In genomic region chr15:79057850-79058249, GRCm38 (mm10) we compare ENCODE assay signal across 25 mouse cellular contexts. TPM values are rescaled to one million over a fixed set of nuclear protein-coding genes. Genes with fewer than 3 reads are reported as not detected.
DNase-seq lines count a peak whose midpoint lies in the region; ATAC-seq lines count a peak whose summit lies in the region.
"Had no signal": no experiment of that assay in that cellular context is flagged by ENCODE, and none has a peak within 500 bp of the region (broad histone marks: within the 10 kb centered on the region; RNA-seq: fewer than 3 reads in every experiment).

No protein-coding gene starts in this region.

- H3K9me3 ChIP-seq in hindbrain, embryonic 13.5 days, result no peaks in the 10 kb centered on the region
- no peaks in the 10 kb centered on the region for H3K9me3 ChIP-seq in hindbrain, embryonic 14.5 days (ENCODE audit: control insufficient read depth, low read length)
- H3K9me3 ChIP-seq in liver, embryonic 12.5 days (replicated peaks), result no peaks in the 10 kb centered on the region
- no peaks in the 10 kb centered on the region for H3K9me3 ChIP-seq in liver, embryonic 16.5 days (replicated peaks; ENCODE audit: control insufficient read depth, low read length)
- H3K9me3 ChIP-seq in midbrain, embryonic 10.5 days (replicated peaks), result no peaks in the 10 kb centered on the region
- no peaks in the 10 kb centered on the region for H3K9me3 ChIP-seq in forebrain, embryonic 11.5 days (ENCODE audit: control insufficient read depth, low read length)
- H3K9me3 ChIP-seq: embryonic facial prominence, embryonic 10.5 days; heart, embryonic 15.5 days; hindbrain, embryonic 15.5 days had no signal

- no peak for ATAC-seq in hindbrain, embryonic 13.5 days (ENCODE audit: low FRiP score)
- ATAC-seq in hindbrain, embryonic 14.5 days (ENCODE audit: low FRiP score), result no peak
- peak; percentile 57 for ATAC-seq in liver, embryonic 12.5 days
- peak; percentile 17 for ATAC-seq in liver, embryonic 16.5 days (ENCODE audit: low read depth)
- no peak for ATAC-seq in forebrain, embryonic 11.5 days (replicated peaks; ENCODE audit: low FRiP score)
- ATAC-seq: CD4-positive, CD25-positive, alpha-beta regulatory T cell, adult 4 months; forebrain, embryonic 14.5 days had no signal

- H3K27me3 ChIP-seq in hindbrain, embryonic 13.5 days, result no peaks in the 10 kb centered on the region
- no peaks in the 10 kb centered on the region for H3K27me3 ChIP-seq in hindbrain, embryonic 14.5 days (ENCODE audit: control insufficient read depth, insufficient read depth, low read length)
- no peaks in the 10 kb centered on the region for H3K27me3 ChIP-seq in liver, embryonic 12.5 days (replicated peaks)
- no peaks in the 10 kb centered on the region for H3K27me3 ChIP-seq in liver, embryonic 16.5 days (ENCODE audit: control insufficient read depth, insufficient read depth, low read depth, low read length)
- no peaks in the 10 kb centered on the region for H3K27me3 ChIP-seq in midbrain, embryonic 10.5 days (ENCODE audit: low read depth, poor library complexity, severe bottlenecking)
- no peaks in the 10 kb centered on the region for H3K27me3 ChIP-seq in forebrain, embryonic 11.5 days (ENCODE audit: control insufficient read depth, insufficient read depth, low read length)
- H3K27me3 ChIP-seq: heart, embryonic 15.5 days; hindbrain, embryonic 15.5 days had no signal

- peak overlapping the region; percentile 20; the same call in 1 of the 2 replicates for H3K9ac ChIP-seq in hindbrain, embryonic 13.5 days
- no peak overlapping the region for H3K9ac ChIP-seq in hindbrain, embryonic 14.5 days
- H3K9ac ChIP-seq in liver, embryonic 12.5 days, result 0 out of 2 replicates have a peak overlapping the region, but pooled peaks have one; percentile 33
- H3K9ac ChIP-seq in liver, embryonic 16.5 days (ENCODE audit: low read depth, low read length), result no peak overlapping the region
- no peak overlapping the region for H3K9ac ChIP-seq in forebrain, embryonic 11.5 days (ENCODE audit: low read length)
- H3K9ac ChIP-seq: heart, embryonic 15.5 days; hindbrain, embryonic 15.5 days had no signal

- no peak overlapping the region for H3K4me2 ChIP-seq in hindbrain, embryonic 13.5 days
- no peak overlapping the region for H3K4me2 ChIP-seq in hindbrain, embryonic 14.5 days (replicated peaks)
- H3K4me2 ChIP-seq in liver, embryonic 12.5 days, result peak overlapping the region; percentile 56
- peak overlapping the region; percentile 31 for H3K4me2 ChIP-seq in liver, embryonic 16.5 days (ENCODE audit: low read depth, low read length)
- no peak overlapping the region for H3K4me2 ChIP-seq in forebrain, embryonic 11.5 days (ENCODE audit: low read depth, low read length, severe bottlenecking)
- H3K4me2 ChIP-seq: heart, embryonic 11.5 days; heart, embryonic 15.5 days; hindbrain, embryonic 15.5 days had no signal

- H3K27ac ChIP-seq in hindbrain, embryonic 13.5 days, result no peak overlapping the region
- no peak overlapping the region for H3K27ac ChIP-seq in hindbrain, embryonic 14.5 days
- peak overlapping the region; percentile 74 for H3K27ac ChIP-seq in liver, embryonic 12.5 days
- peak overlapping the region; percentile 70 for H3K27ac ChIP-seq in liver, embryonic 16.5 days (ENCODE audit: low read length)
- H3K27ac ChIP-seq in midbrain, embryonic 10.5 days (replicated peaks), result no peak overlapping the region
- no peak overlapping the region for H3K27ac ChIP-seq in forebrain, embryonic 11.5 days (ENCODE audit: low read depth, low read length)
- H3K27ac ChIP-seq: embryonic facial prominence, embryonic 10.5 days; heart, adult 2 months; heart, embryonic 15.5 days; hindbrain, embryonic 15.5 days had no signal

- peaks cover 81% of the 10 kb centered on the region for H3K36me3 ChIP-seq in hindbrain, embryonic 13.5 days
- H3K36me3 ChIP-seq in hindbrain, embryonic 14.5 days (replicated peaks; ENCODE audit: control insufficient read depth, insufficient read depth), result peaks cover 84% of the 10 kb centered on the region
- peaks cover 85% of the 10 kb centered on the region for H3K36me3 ChIP-seq in liver, embryonic 12.5 days
- H3K36me3 ChIP-seq in liver, embryonic 16.5 days (ENCODE audit: control insufficient read depth, insufficient read depth), result peaks cover 80% of the 10 kb centered on the region
- H3K36me3 ChIP-seq in midbrain, embryonic 10.5 days, result peaks cover 82% of the 10 kb centered on the region
- peaks cover 9% of the 10 kb centered on the region; the same call in 1 of the 2 replicates for H3K36me3 ChIP-seq in forebrain, embryonic 11.5 days (ENCODE audit: control insufficient read depth, insufficient read depth, low read length)

- no peak for DNase-seq in hindbrain, embryonic 14.5 days (ENCODE audit: low spot score)
- DNase-seq in spleen, postnatal 36 days (ENCODE audit: low spot score in 2 of 2), result peak; percentile 17 to 33
- DNase-seq in spleen, adult 18-20 months, result no peak
- no peak for DNase-seq in midbrain, embryonic 10.5 days (ENCODE audit: low spot score)
- DNase-seq in forebrain, embryonic 11.5 days (ENCODE audit: low spot score), result no peak
- DNase-seq: adrenal gland, adult 8-10 months; adrenal gland, postnatal 36 days; B cell, adult 2 months; cerebellum, adult 11-12 months; cerebellum, adult 9-10 months; cerebellum, postnatal 36 days; gastrocnemius, postnatal 36 days; heart, adult 2 months; heart, postnatal 14 days had no signal

- peaks cover 14% of the 10 kb centered on the region for H3K4me1 ChIP-seq in hindbrain, embryonic 13.5 days (replicated peaks)
- peaks cover 5% of the 10 kb centered on the region; the same call in 1 of the 2 replicates for H3K4me1 ChIP-seq in hindbrain, embryonic 14.5 days (replicated peaks; ENCODE audit: control insufficient read depth, insufficient read depth, low read length)
- peaks cover 51% of the 10 kb centered on the region for H3K4me1 ChIP-seq in liver, embryonic 12.5 days
- H3K4me1 ChIP-seq in liver, embryonic 16.5 days (ENCODE audit: control insufficient read depth, low read depth, low read length), result peaks cover 43% of the 10 kb centered on the region
- H3K4me1 ChIP-seq in midbrain, embryonic 10.5 days, result peaks cover 19% of the 10 kb centered on the region
- peaks cover 8% of the 10 kb centered on the region; the same call in 1 of the 2 replicates for H3K4me1 ChIP-seq in forebrain, embryonic 11.5 days (replicated peaks; ENCODE audit: control insufficient read depth, insufficient read depth, low read length)

- 85% methylated on average over 6 of the region's 6 CpGs for WGBS in hindbrain, embryonic 13.5 days
- WGBS in hindbrain, embryonic 14.5 days, result 86% methylated on average over 6 of the region's 6 CpGs
- 56% methylated on average over 6 of the region's 6 CpGs for WGBS in liver, embryonic 12.5 days (ENCODE audit: insufficient replicate concordance)
- 50% methylated on average over 6 of the region's 6 CpGs for WGBS in liver, embryonic 16.5 days (ENCODE audit: insufficient replicate concordance)
- 94% methylated on average over 6 of the region's 6 CpGs for WGBS in midbrain, embryonic 10.5 days
- WGBS in forebrain, embryonic 11.5 days, result 87% methylated on average over 6 of the region's 6 CpGs

- no peak overlapping the region for H3K4me3 ChIP-seq in hindbrain, embryonic 13.5 days
- no peak overlapping the region for H3K4me3 ChIP-seq in hindbrain, embryonic 14.5 days (replicated peaks; ENCODE audit: low read length)
- H3K4me3 ChIP-seq in liver, embryonic 12.5 days, result peak overlapping the region; percentile 12
- no peak overlapping the region for H3K4me3 ChIP-seq in liver, embryonic 16.5 days (ENCODE audit: low read depth, low read length)
- H3K4me3 ChIP-seq in midbrain, embryonic 10.5 days, result no peak overlapping the region
- H3K4me3 ChIP-seq in forebrain, embryonic 11.5 days (ENCODE audit: low read depth, low read length), result no peak overlapping the region
- H3K4me3 ChIP-seq: embryonic facial prominence, embryonic 10.5 days; heart, adult 2 months; heart, embryonic 15.5 days; hindbrain, embryonic 15.5 days had no signal

RNA-seq across cellular contexts. Expression of gene Ankrd54, which starts 4.8 kb away (rescaled TPM):
- polyA plus RNA-seq in hindbrain, embryonic 13.5 days (2015; fragmentation: Nextera tagmentation; extraction: Ambion mirVana), result 50.4 and 51.5 TPM in 2 replicates
- polyA plus RNA-seq in hindbrain, embryonic 14.5 days (2014; fragmentation: Nextera tagmentation; extraction: Ambion mirVana), result 42.2 and 53.1 TPM in 2 replicates
- 58.9 and 61.4 TPM in 2 replicates for polyA plus RNA-seq in liver, embryonic 12.5 days (2016; fragmentation: Nextera tagmentation; extraction: Ambion mirVana)
- polyA plus RNA-seq in liver, embryonic 16.5 days (2015; fragmentation: Nextera tagmentation; extraction: Ambion mirVana), result 36.7 and 40.9 TPM in 2 replicates
- 65.1 and 66.6 TPM in 2 replicates for polyA plus RNA-seq in midbrain, embryonic 10.5 days (2016; fragmentation: Nextera tagmentation; extraction: Ambion mirVana)
- polyA plus RNA-seq in forebrain, embryonic 11.5 days (2014; fragmentation: Nextera tagmentation; extraction: Ambion mirVana), result 61.6 and 67.1 TPM in 2 replicates

RNA-seq across cellular contexts. Expression of gene Galr3, which starts 16.2 kb away (rescaled TPM):
- polyA plus RNA-seq in hindbrain, embryonic 13.5 days (2015; fragmentation: Nextera tagmentation; extraction: Ambion mirVana), result 0.17 TPM in 1 of 2 replicates, not detected in the other
- polyA plus RNA-seq in hindbrain, embryonic 14.5 days (2014; fragmentation: Nextera tagmentation; extraction: Ambion mirVana), result not detected in 2 replicates
- polyA plus RNA-seq in liver, embryonic 12.5 days (2016; fragmentation: Nextera tagmentation; extraction: Ambion mirVana), result 0.41 and 0.55 TPM in 2 replicates
- 0.20 TPM in 1 of 2 replicates, not detected in the other for polyA plus RNA-seq in liver, embryonic 16.5 days (2015; fragmentation: Nextera tagmentation; extraction: Ambion mirVana)
- polyA plus RNA-seq in midbrain, embryonic 10.5 days (2016; fragmentation: Nextera tagmentation; extraction: Ambion mirVana), result not detected in 2 replicates
- polyA plus RNA-seq in forebrain, embryonic 11.5 days (2014; fragmentation: Nextera tagmentation; extraction: Ambion mirVana), result not detected in 2 replicates
- polyA plus RNA-seq: CD4-positive, CD25-positive, alpha-beta regulatory T cell, adult 4 months; embryonic facial prominence, embryonic 10.5 days; embryonic facial prominence, embryonic 14.5 days; forebrain, embryonic 14.5 days; G1E; heart, adult 2 months; heart, embryonic 11.5 days; heart, embryonic 15.5 days had no signal

RNA-seq across cellular contexts. Expression of gene Eif3l, which starts 17.1 kb away (rescaled TPM):
- 179 and 185 TPM in 2 replicates for polyA plus RNA-seq in hindbrain, embryonic 13.5 days (2015; fragmentation: Nextera tagmentation; extraction: Ambion mirVana)
- polyA plus RNA-seq in hindbrain, embryonic 14.5 days (2014; fragmentation: Nextera tagmentation; extraction: Ambion mirVana), result 170 and 177 TPM in 2 replicates
- polyA plus RNA-seq in liver, embryonic 12.5 days (2016; fragmentation: Nextera tagmentation; extraction: Ambion mirVana), result 188 and 201 TPM in 2 replicates
- polyA plus RNA-seq in liver, embryonic 16.5 days (2015; fragmentation: Nextera tagmentation; extraction: Ambion mirVana), result 107 and 109 TPM in 2 replicates
- polyA plus RNA-seq in midbrain, embryonic 10.5 days (2016; fragmentation: Nextera tagmentation; extraction: Ambion mirVana), result 260 and 273 TPM in 2 replicates
- 245 and 254 TPM in 2 replicates for polyA plus RNA-seq in forebrain, embryonic 11.5 days (2014; fragmentation: Nextera tagmentation; extraction: Ambion mirVana)

RNA-seq across cellular contexts. Expression of gene H1f0, which starts 29.6 kb away (rescaled TPM):
- polyA plus RNA-seq in hindbrain, embryonic 13.5 days (2015; fragmentation: Nextera tagmentation; extraction: Ambion mirVana), result 259 and 266 TPM in 2 replicates
- polyA plus RNA-seq in hindbrain, embryonic 14.5 days (2014; fragmentation: Nextera tagmentation; extraction: Ambion mirVana), result 74.8 and 75.7 TPM in 2 replicates
- 114 and 122 TPM in 2 replicates for polyA plus RNA-seq in liver, embryonic 12.5 days (2016; fragmentation: Nextera tagmentation; extraction: Ambion mirVana)
- 134 and 136 TPM in 2 replicates for polyA plus RNA-seq in liver, embryonic 16.5 days (2015; fragmentation: Nextera tagmentation; extraction: Ambion mirVana)
- polyA plus RNA-seq in midbrain, embryonic 10.5 days (2016; fragmentation: Nextera tagmentation; extraction: Ambion mirVana), result 421 and 499 TPM in 2 replicates
- polyA plus RNA-seq in forebrain, embryonic 11.5 days (2014; fragmentation: Nextera tagmentation; extraction: Ambion mirVana), result 349 and 396 TPM in 2 replicates

RNA-seq across cellular contexts. Expression of gene Micall1, which starts 50.8 kb away (rescaled TPM):
- 8.7 and 10.3 TPM in 2 replicates for polyA plus RNA-seq in hindbrain, embryonic 13.5 days (2015; fragmentation: Nextera tagmentation; extraction: Ambion mirVana)
- 12.9 and 14.3 TPM in 2 replicates for polyA plus RNA-seq in hindbrain, embryonic 14.5 days (2014; fragmentation: Nextera tagmentation; extraction: Ambion mirVana)
- 3.0 and 3.2 TPM in 2 replicates for polyA plus RNA-seq in liver, embryonic 12.5 days (2016; fragmentation: Nextera tagmentation; extraction: Ambion mirVana)
- polyA plus RNA-seq in liver, embryonic 16.5 days (2015; fragmentation: Nextera tagmentation; extraction: Ambion mirVana), result 0.93 and 1.0 TPM in 2 replicates
- polyA plus RNA-seq in midbrain, embryonic 10.5 days (2016; fragmentation: Nextera tagmentation; extraction: Ambion mirVana), result 5.2 and 7.1 TPM in 2 replicates
- 6.3 and 7.6 TPM in 2 replicates for polyA plus RNA-seq in forebrain, embryonic 11.5 days (2014; fragmentation: Nextera tagmentation; extraction: Ambion mirVana)

Comparison
In these comparisons a context has a peak if more than half of its experiments do, and no peak if none do; other contexts are left out.
1. H3K9ac ChIP-seq: peak in hindbrain, embryonic 13.5 days (single experiment) and liver, embryonic 12.5 days (single experiment); none in hindbrain, embryonic 14.5 days (single experiment), liver, embryonic 16.5 days (single experiment) and forebrain, embryonic 11.5 days (single experiment).
2. DNase-seq: peak in spleen, postnatal 36 days (2 of 2); none in hindbrain, embryonic 14.5 days (single experiment), spleen, adult 18-20 months (0 of 2), midbrain, embryonic 10.5 days (single experiment) and forebrain, embryonic 11.5 days (single experiment).
3. ATAC-seq: peak in liver, embryonic 12.5 days (single experiment) and liver, embryonic 16.5 days (single experiment); none in hindbrain, embryonic 13.5 days (single experiment), hindbrain, embryonic 14.5 days (single experiment) and forebrain, embryonic 11.5 days (single experiment).
4. H3K27ac ChIP-seq: peak in liver, embryonic 12.5 days (single experiment) and liver, embryonic 16.5 days (single experiment); none in hindbrain, embryonic 13.5 days (single experiment), hindbrain, embryonic 14.5 days (single experiment), midbrain, embryonic 10.5 days (single experiment) and forebrain, embryonic 11.5 days (single experiment).
5. H3K4me2 ChIP-seq: peak in liver, embryonic 12.5 days (single experiment) and liver, embryonic 16.5 days (single experiment); none in hindbrain, embryonic 13.5 days (single experiment), hindbrain, embryonic 14.5 days (single experiment) and forebrain, embryonic 11.5 days (single experiment).